Mouse (Mus musculus) CD4-positive, CD25-positive, alpha-beta regulatory T cell, adult 2 months (primary cell): Measurements from ENCODE around the gene Gpatch2l.
A peak's percentile ranks its signal among the peaks of the same experiment; 100 is the strongest.

ENCODE experiments used
- DNase-seq: peaks from one replicate; pipeline ENCODE4 v3.0.0-alpha.2; 2012; ENCODE audit warnings: low read depth, low spot score

Gpatch2l gene

DNA sequence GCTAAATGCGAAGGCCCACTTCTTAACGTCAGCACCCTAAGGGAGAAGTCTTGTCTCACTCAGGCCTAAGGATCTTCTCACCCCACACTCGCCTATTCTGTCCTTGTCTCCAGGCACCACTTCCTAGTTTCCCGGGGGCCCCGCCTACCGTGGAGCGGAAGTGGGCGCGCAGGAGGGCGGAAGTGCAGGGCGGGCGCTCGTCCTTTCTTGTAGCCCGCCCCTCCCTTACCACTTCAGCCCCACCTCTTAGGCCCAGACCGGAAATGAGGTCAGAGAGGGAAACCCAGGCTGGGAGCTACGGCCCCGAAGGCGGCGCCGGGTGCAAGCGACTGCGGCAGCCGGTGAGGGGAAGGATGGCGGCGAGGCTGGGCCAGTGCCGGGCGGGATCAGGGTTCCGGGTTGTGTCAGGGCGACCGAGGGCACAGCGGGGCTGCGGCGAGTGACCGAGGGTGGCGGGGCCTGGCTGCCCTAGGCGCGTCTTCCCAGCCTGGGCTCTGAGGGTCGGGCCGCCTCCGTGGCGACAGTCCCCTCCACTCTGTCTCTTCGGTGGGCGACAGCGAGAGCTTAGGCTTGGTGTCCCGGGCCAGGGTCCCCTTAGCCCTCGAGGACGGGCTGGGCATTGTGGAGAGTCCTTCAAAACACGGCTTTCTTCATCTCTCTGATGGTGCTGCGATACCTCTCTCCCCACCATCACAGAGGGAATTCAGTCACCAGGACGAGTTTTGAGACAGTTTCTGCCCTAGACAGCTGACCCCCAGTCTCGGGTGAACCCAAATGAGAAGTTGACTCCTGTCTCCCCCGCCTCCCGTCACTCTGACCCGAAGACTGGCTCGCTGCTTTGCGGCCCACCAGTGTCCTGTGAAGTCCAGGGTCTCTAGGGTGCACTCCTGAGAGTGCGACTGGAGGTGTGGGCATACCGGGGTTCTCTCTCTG, at the start of gene Gpatch2l:
TSS of gene Gpatch2l (plus strand) at position 255 of the 933 bp plus-strand sequence.
- DNase-seq = peak; percentile 98

DNA sequence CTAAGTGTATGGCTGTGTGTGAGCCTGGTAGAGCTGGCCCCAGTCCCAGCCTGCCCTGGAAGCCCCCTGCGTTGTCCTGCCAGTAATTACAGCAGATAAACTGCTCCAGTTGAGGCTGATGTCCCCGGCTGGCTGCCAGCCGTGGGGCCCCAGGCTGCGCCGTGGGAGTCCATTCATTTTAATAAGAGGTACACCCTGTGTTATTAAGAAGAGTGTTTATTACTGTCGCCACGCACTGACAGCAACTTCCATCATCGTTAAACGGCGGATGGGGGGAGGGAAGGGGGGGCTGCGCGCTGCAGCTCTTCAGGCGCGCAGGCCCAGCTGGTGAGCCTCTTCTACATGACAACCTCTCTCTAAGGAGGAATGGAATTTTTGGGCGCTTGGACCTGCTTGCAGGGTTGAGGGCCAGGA, 49.6 kb upstream of the Gpatch2l start:
- no peak for DNase-seq

DNA sequence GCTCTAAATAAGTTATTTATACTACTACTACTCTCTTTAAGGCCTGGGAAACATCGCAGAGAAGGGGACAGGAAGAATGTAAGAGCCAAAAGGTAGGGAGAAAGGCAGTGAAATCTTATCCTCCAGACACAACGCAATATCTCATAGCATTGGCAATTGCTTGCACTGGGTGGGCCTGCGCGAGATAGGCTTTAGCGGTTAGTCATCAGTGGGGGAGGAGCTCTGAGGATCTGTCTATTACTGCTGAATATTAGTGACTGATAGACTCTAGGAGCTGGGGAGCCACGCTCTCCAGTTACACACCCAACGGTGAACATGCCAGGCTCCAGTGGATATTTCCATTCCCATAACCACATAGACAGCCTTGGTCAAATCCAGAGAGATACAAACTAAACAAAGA, 44.7 kb upstream of the Gpatch2l start:
- DNase-seq = no peak

DNA sequence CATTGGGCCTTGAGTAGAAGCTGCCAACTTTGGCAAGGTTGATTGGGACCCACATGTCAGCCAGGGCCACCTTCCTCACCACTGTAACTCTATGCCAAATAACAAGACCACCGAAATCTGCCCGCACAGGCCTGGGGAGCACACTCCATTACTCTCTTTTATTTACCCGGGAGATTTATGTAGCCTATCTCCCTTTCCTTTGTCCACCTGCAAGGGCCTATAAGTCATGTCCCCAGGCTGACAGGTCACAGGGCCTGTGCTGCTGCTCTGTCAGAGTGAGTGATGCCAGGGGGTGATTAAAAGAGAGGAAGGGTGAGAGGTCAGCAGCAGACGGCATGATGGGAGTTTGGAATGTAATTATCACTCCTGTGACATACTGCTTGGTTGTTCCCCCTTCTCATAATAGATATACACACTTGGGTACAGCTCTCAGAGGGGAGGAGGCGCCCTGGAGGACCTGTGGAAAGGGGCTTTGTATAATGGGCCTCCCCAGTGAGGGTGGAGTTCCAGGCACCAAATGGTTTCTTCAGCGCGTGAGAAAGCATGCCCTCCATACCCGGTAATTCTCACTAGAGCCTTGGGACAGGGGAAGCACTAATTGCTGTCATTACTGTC, 38.1 kb upstream of the Gpatch2l start:
- DNase-seq = no peak

DNA sequence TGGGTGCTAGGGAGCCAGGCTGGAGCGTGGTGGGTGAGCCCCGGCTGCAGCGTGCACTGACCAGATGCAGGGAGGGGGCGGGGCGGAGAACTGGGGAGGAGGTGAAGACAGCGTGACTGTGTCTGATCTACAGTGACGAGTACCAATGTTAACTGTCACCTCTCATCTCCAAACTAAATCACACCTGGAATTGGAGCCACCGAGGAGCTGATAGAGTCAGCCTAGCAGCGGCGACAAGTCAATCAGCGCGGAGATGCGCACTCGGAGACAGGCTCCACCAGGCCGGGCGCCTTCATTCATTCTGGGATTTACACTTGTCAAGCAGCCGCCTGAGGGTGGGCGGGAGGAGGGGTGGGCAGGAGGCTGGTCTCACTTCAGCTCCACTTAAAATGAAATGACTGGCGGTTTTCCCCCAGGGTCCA, 30.5 kb upstream of the Gpatch2l start:
- DNase-seq = no peak

DNA sequence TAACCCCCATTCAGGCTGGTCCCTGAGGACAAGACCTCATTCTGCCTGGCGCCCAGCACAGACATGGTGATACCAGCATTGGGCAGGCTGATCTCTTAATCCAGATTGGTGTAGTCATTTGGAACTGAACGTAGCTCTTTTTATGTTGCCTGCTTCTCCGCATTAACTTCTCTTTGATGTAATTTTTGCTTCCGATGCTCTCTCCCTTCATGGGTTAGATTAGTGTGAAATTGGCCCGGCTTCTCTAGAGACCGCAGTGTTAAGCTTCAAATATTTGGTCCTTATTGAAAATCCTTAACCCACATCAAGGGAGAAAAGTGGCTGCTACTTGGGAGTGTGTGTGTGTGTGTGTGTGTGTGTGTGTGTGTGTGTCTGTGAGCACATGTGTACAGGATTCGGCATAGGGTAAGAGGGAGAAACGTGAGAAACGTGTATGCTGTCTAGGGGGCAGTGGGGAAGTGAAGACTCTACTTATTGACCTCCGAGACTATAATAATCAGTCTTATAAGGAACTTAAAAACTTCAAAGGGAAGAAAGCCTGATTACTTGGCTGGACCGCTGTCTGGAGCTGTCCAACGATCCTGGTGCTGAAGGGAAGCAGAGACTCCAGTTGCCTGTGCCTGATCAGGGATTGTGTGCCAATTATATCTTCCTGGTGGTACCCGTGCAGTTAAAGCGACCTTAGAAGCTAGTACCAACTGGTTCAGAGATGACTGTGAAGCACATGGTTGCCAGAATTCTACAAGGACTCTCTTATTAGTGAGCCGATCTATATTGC, 28.8 kb upstream of the Gpatch2l start:
- peak; percentile 25 for DNase-seq

DNA sequence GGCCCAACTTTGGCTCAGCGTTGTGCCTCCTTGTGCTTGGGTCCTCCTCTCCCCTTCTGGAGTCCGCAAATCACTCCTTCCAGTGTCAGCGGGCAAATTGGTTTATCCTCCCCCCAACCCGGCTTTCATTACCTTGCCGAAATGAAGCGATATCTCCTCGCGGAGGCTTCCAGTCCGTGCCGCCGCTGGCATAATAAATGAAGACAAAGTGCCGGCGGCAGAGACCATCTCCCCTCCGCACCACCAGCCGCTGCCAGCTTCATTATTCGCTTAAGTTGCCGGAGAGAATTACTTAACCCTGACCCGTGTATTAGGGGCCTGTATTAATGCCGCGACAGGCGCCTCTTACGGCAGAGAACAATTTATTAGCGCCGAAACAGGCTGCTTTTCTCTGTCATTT, 27.5 kb upstream of the Gpatch2l start:
- no peak for DNase-seq

DNA sequence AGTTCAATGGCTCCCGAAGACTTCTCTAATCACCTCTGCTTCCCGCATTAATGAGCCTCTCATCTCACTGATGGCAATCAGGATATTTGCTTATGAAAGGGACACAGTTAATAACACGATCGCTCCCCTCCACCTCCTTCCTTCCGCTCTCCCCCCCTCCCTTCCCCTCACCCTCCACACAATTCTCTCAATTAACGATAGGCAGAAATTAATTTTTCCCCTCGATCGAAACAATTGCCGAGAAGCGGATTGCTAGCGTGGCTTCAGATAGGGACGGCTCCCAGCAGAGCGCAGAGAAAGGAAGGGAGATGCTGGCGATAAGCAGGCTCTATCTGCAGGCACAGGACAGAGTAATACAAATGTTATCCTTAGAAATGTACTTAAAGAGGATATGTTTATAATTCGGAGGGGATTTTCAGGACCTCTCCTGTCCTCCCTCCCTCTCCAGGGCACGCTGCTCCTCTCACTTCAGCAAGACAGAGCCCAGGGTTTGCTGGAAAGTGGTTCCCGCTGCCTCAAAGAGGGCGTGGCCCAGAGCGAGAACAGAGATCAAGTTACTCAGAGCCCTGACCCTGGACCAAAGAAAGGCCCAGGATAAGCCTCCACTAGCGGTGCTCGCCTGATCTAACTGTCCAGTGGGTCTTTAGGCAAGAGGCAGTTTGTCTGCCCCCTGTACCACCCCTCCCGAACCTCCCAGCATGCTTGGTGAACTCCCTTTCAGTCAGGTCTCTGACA, 24.8 kb upstream of the Gpatch2l start:
- DNase-seq = no peak

DNA sequence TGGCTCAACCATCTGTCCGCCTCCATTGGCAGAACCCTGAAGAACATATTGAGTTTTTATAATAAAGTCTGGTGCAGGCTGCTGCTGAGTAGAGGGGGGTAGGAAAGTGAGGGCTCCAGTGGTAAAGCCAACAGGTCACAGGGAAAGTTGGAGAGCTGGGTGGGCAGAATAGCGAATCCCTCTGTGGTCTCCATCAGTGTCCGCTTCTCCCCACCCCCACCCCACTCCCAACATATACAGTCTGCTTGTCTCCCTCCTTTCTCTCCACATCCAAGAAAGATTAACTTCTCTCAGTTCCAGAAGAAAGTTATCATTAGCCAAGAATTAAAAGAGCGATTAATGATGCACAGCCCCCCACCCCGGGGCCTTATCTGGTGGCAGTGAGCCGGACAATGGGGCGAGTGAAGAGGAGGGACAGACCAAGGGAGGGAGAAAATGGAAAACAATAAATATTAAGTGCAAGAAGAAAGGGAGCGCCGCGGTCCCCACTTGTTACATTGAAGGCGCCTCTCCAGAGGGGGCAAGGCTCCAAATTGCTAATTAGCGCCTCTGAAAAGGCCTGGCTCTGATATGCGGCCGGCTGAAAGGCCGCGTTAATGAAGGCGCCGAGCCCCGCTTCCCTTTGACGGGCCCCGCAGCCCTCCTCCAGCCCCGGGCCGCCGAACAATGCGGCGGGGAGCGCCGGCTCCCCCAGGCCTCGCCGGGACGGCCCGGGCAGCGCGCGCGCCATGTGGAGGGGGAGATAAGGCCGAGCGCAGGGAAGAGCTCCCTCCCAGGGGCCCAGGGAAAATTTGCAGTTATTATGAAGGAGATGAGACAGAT, 21.2 kb upstream of the Gpatch2l start:
- no peak for DNase-seq

DNA sequence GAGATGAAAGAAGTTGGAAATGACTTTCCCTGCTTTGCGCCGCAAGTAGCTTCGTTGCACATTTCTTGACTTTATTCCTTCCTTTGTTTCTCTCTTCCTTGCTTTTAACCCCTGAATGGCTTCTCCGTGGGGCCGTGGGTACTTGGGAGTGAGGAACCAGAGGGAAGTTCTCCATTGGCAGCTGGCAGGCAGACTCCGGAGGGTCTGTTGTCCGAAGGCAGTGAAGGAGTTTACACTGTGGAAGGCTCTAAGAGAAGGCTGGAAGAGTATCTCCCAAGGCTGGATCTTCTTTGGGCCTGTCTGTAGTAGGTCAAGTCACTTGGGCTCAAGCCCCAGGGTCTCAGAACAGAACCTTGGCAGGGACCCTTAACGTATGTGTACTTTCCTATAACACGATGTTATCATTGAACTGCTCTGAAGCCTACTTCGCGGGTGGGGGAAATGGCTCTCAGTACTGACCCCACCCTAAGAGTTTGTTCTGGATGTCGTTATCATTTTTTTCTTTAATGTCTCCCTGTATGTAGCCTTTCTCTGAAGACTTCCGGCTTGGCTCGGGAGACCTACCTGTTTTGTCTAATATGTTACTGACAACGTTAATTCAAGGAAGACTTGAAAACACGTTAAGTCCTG, 20.5 kb upstream of the Gpatch2l start:
- no peak for DNase-seq

DNA sequence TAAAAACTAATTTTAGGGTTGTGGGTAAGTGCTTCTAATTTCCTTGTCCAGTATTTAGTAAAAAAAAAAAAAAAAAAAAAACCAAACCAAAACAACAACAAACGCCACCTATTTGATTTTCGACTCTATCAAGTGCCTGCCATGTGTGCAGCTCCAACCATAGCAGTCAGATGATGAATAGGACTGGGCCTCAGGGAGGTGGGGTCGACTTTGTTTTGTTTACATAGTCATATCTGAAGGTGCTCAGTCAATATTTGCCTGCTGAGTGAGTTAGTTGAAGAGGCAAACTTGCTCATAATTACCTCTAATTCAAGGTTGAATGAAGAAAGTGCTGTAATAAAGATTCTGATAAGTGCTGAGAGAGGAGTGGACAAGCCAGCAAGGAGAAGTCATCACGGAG, 7.4 kb upstream of the Gpatch2l start:
- DNase-seq = no peak

DNA sequence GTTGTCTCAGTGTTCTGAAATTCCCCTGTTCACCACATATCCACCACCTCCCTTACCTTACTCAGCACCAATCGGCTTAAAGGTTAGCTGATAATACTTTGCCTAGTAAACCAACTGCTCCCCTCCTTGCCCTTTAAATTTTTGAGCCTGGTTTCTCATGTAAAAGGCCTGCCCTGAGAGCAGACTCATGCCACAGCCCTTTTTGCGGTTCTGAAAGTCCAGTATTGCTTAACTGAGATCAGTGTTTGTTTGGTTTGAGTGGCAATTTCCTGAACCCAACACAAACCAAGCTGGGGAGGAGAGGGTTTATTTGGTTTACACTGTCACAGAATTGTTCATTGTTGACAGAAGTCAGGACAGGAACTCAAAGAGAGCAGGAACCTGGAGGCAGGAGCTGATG, 2.9 kb upstream of the Gpatch2l start:
- DNase-seq = peak; percentile 3

DNA sequence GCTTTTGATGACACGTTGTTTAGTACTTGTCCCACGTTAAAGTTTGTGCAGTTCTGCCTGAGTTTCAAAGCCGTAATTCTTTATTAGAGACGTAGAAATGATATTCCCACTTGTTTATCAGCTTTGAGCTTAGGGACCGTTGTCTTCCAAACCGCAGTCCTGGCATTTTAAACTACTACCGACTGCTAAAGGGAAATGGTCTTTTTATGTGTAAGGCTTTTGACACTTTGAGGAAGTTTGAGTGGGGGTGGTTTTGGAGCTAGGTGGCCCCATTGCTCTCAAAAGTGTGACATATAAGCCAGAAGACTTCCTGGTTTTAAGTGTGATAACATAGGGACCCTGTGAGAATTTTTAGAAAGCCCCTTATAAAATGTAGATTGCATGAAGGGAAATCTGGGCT, 905 bp downstream of the Gpatch2l start:
- DNase-seq = peak; percentile 49

DNA sequence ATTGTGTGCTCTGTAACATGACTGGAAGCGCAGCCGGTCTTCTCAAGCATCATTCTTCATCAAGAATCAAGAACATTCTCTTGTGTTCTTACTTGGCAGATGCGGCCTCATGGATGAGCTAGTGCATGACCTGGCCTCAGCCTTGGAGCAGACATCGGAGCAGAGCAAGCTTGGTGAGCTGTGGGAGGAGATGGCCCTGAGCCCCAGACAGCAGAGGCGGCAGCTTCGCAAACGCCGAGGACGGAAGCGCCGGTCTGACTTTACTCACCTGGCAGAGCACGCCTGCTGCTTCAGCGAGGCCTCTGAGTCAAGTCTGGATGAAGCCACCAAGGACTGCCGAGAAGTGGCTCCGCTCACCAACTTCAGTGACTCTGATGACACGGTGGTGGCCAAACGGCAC, 2.3 kb downstream of the Gpatch2l start:
- DNase-seq = no peak

DNA sequence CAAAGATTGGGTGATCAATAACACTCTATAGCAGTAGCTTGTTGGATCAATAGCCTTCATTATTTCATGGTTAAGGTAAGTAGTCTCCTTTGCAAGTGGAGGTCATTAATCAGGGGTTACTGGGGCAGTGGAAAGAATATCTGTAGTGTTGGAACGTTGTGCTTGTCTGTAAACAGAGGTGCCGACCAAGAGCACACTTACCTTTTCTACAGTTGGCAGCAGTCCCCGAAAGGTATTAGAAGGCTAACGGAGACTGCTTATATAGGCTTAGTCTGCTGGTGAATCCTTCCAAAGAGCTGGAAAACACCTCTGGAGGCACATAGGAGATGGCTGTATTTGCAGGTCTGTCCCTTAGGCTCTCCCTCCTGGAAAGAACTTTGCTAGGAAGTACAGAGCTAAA, 8.5 kb downstream of the Gpatch2l start:
- DNase-seq = no peak

DNA sequence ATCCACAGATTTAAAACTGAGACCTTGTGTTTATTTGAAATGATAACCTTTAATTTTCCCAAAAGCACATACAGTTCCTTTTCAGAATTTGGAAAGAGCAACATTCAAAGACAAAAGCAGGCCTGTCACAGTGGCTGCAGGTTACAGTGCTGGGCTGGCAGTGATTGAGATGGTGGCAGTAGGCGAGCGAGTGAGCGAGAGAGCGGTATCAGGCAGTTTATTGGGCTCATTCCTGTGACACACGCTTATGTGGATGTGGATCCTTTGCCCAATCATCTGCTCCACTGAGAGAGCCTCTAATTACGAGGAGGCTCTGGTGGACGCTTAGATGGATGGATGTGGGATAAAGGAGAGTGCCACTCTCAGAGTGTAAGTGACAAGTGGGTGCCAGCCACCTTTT, 13.3 kb downstream of the Gpatch2l start:
- no peak for DNase-seq

DNA sequence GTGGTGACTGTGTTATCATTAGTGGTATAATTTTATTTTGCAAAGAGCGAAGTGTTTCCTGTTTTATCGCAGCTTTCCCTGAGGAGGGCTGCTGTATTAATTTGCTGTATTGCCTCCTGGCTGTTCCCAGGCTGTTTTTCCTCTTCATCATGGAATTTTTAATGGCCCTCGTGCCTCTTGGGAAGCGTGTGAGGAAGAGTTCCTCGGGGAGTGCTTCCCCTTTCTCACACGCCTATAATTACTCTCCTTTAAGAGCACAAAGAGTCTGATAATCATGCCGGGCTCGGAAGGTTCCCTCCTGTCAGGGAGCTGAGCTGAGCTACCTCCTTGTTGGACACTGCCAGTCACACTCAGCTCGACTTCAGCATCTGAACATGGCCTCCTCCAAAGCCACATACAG, 30.0 kb downstream of the Gpatch2l start:
- DNase-seq = no peak

DNA sequence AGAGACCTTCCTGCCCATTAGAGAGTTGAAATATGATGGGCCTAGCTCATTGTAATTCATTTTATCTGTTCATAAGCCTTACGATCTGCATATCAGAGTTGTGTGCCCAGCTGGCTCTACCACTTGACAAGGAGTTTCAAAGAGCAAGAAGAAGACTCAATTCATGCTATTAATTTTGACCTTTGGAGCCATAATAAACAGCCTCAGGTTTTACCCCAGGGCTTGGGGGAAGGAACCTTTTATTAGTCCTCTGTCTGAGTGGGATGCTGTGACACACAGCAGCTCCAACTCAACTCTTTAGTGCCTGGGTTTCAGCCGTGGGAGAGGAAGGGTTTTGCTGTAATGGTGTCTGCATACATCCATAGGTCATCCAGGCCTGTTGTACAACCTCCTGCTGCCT, 32.6 kb downstream of the Gpatch2l start:
- DNase-seq = no peak

DNA sequence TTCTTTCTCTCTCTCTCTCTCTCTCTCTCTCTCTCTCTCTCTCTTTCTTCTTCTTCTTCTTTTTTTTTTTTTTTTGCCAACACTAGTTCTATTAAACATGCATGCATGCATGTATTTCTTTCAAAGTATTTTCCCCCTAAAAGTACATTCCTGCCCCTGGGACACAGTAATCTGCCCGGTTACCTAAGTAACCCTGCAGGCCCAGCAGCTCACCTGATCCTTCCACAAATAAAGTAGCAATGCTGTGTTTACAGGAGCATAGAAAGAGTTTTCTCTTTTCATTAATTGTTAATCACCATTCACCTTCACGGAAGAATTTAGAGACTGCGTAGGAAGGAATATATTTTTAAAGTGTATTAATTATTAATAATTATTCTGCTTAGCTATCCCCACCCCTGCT, 34.1 kb downstream of the Gpatch2l start:
- no peak for DNase-seq

DNA sequence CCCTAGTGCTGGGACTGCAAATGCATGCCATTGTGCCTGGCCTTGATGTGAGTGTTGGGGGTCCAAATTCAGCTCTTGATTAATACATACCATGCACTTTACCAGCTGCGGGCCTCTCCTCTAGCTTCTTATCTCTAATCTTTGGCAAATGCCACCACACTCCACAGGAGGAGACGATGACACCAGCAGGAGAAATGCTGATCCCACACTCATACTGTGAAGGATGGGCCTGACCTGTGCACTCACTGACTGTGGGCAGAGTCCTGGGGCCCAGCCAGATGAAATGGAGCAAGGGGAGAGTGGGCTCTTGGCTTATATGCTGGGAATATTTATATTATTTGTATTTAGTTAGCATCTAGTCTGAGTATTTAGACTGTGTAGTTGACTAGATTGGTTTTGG, 34.8 kb downstream of the Gpatch2l start:
- DNase-seq = no peak
